Mouse (Mus musculus): ENCODE results near the gene Gm20917.
"Not testable (repeated sequence)": the region's sequence is repeated elsewhere in the genome, so short reads cannot be mapped to it uniquely, and the experiment has no call there.

Gene Gm20917

GRCm38 (mm10) chrY:79151022-79151421, at the start of gene Gm20917:
Gene Gm20917, minus strand, starts transcription at chrY:79151122.
- not testable (repeated sequence) for DNase-seq (ENCODE audit: low read depth, low spot score)

All from c-Kit-negative CD71-positive TER-119-positive erythroid progenitor cells, embryonic 14.5 days (primary cell).